Mouse (Mus musculus): ENCODE results near the gene Ucn3.

DNA sequence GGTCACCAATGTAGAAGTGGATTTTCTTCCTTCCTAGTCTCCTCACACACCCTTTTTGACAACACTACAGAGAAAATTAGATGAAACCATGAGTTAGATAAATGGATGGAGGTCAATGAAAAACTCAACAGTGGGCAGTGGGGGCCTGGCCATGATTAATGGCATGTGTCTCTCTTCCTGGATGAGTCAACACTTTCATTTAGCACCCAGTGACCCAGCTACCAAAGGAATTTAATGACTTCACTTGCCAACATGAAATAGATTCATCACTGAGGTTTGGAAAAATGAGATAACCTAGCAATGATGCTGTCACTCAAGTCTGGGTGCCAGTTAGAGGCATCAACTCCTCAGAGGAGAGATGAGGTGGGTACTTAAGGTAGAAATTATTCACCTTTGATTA, 46.9 kb upstream of the Ucn3 start:
- TF ChIP-seq CTCF (IDR thresholded peaks at IDR 0.05; ENCODE audit: insufficient read depth, low read length) (no peak), POLR2A (IDR thresholded peaks at IDR 0.05; ENCODE audit: borderline replicate concordance, extremely low read depth, low read depth, low read length) (no peak)
